Mouse (Mus musculus) spleen, postnatal 14 days (tissue): ENCODE data around the gene Vsig10.
"Not testable (repeated sequence)": the region's sequence is repeated elsewhere in the genome, so short reads cannot be mapped to it uniquely, and the experiment has no call there.

Source experiments
- DNase-seq, 2 experiments: peaks; one replicate each; pipeline ENCODE4 v3.0.0; 2021 to 2022; ENCODE audit warnings: low spot score in 2 of 2

Gene Vsig10

GRCm38 (mm10) chr5:117355648-117356303, 36.9 kb downstream of the Vsig10 start:
- no peak for DNase-seq

GRCm38 (mm10) chr5:117356365-117357128, 37.7 kb downstream of the Vsig10 start:
- DNase-seq, result no peak

- DNase-seq, result peak; percentile 66 to 76
Measured at GRCm38 (mm10) chr5:117357129-117357477, 38.2 kb downstream of the Vsig10 start, which contains the start of gene Wsb2. Wsb2 (plus strand) TSS chr5:117357304.

- DNase-seq, result peak; percentile 16 to 17
Measured at GRCm38 (mm10) chr5:117357478-117358247, 38.8 kb downstream of the Vsig10 start.

GRCm38 (mm10) chr5:117358248-117358630, 39.4 kb downstream of the Vsig10 start:
- no peak for DNase-seq

- peak; percentile 56 to 73 for DNase-seq
Measured at GRCm38 (mm10) chr5:117358725-117359124, 39.8 kb downstream of the Vsig10 start.

GRCm38 (mm10) chr5:117359497-117360227, 40.8 kb downstream of the Vsig10 start:
- DNase-seq, result no peak

- DNase-seq, result no peak
Measured at GRCm38 (mm10) chr5:117360228-117360515, 41.3 kb downstream of the Vsig10 start.

GRCm38 (mm10) chr5:117360631-117361541, 42.0 kb downstream of the Vsig10 start:
- no peak for DNase-seq

GRCm38 (mm10) chr5:117361590-117361989, 42.7 kb downstream of the Vsig10 start:
- no peak for DNase-seq

- DNase-seq, result no peak
Measured at GRCm38 (mm10) chr5:117363066-117363782, 44.3 kb downstream of the Vsig10 start.

GRCm38 (mm10) chr5:117364821-117365220, 45.9 kb downstream of the Vsig10 start:
- no peak for DNase-seq

GRCm38 (mm10) chr5:117365904-117366561, 47.1 kb downstream of the Vsig10 start:
- no peak for DNase-seq

- no peak for DNase-seq
Measured at GRCm38 (mm10) chr5:117367206-117367605, 48.3 kb downstream of the Vsig10 start.

- DNase-seq, result no peak
Measured at GRCm38 (mm10) chr5:117370592-117370991, 51.7 kb downstream of the Vsig10 start.

- DNase-seq, result no peak
Measured at GRCm38 (mm10) chr5:117373418-117373817, 54.5 kb downstream of the Vsig10 start.

- no peak for DNase-seq
Measured at GRCm38 (mm10) chr5:117374372-117375049, 55.6 kb downstream of the Vsig10 start.

GRCm38 (mm10) chr5:117376331-117376761, 57.5 kb downstream of the Vsig10 start:
- no peak for DNase-seq

- not testable (repeated sequence) for DNase-seq
Measured at GRCm38 (mm10) chr5:117377731-117378130, 58.8 kb downstream of the Vsig10 start.
